ENCODE assay signal across 8 mouse cellular contexts in genomic region chr2:121412843-121413386, GRCm38 (mm10). TPM values are rescaled to one million over a fixed set of nuclear protein-coding genes. Genes with fewer than 3 reads are reported as not detected.
A peak's percentile ranks its signal among the peaks of the same experiment; 100 is the strongest.
DNase-seq lines count a peak whose midpoint lies in the region; ATAC-seq and TF ChIP-seq lines count a peak whose summit lies in the region.

No protein-coding gene starts in this region.

- H3K27ac ChIP-seq in kidney, postnatal 0 days, result peak overlapping the region; percentile 99
- peak overlapping the region; percentile 98 for H3K27ac ChIP-seq in embryonic facial prominence, embryonic 14.5 days (replicated peaks; ENCODE audit: low read depth, low read length)
- H3K27ac ChIP-seq in intestine, postnatal 0 days (ENCODE audit: low read depth, low read length), result peak overlapping the region; percentile 96

- DNase-seq in kidney, postnatal 0 days (ENCODE audit: low spot score), result no peak
- DNase-seq in kidney, adult 8-10 months, result no peak
- peak; percentile 9 for DNase-seq in NIH3T3 (ENCODE audit: low read depth)
- peak; percentile 32 for DNase-seq in embryonic facial prominence, embryonic 14.5 days (ENCODE audit: low spot score)
- DNase-seq in left cerebral cortex, adult 8-10 months (ENCODE audit: low spot score in 2 of 2), result no peak
- DNase-seq in thymus, postnatal 0 days (ENCODE audit: low spot score), result no peak

- peaks cover 15% of the 10 kb centered on the region; the same call in 1 of the 2 replicates for H3K4me1 ChIP-seq in kidney, postnatal 0 days (replicated peaks; ENCODE audit: insufficient read depth, low read length)
- peaks cover 15% of the 10 kb centered on the region for H3K4me1 ChIP-seq in embryonic facial prominence, embryonic 14.5 days (ENCODE audit: control insufficient read depth, insufficient read depth, low read length)
- no peaks in the 10 kb centered on the region for H3K4me1 ChIP-seq in intestine, postnatal 0 days (replicated peaks; ENCODE audit: control insufficient read depth, insufficient read depth, low read length)

- 18% methylated on average over 4 of the region's 4 CpGs for WGBS in kidney, postnatal 0 days
- 5% methylated on average over 4 of the region's 4 CpGs for WGBS in embryonic facial prominence, embryonic 14.5 days
- 3% methylated on average over 4 of the region's 4 CpGs for WGBS in intestine, postnatal 0 days

- ATAC-seq in kidney, postnatal 0 days (replicated peaks; ENCODE audit: low FRiP score, low read depth), result no peak; the same call in 1 of the 2 replicates
- no peak for ATAC-seq in embryonic facial prominence, embryonic 14.5 days (ENCODE audit: low read depth)
- ATAC-seq in intestine, postnatal 0 days, result no peak
- 0 out of 2 replicates have a peak, but pooled peaks have one; percentile 1 for ATAC-seq in monocyte, adult 5-6 weeks (replicated peaks; ENCODE audit: insufficient number of reproducible peaks, low FRiP score, low TSS enrichment, poor library complexity, severe bottlenecking)

- H3K36me3 ChIP-seq in kidney, postnatal 0 days (ENCODE audit: insufficient read depth, low read length), result 0 out of 2 replicates have a peak, but pooled peaks cover 4% of the 10 kb centered on the region
- peaks cover 9% of the 10 kb centered on the region for H3K36me3 ChIP-seq in embryonic facial prominence, embryonic 14.5 days (ENCODE audit: control insufficient read depth, insufficient read depth, low read length)
- H3K36me3 ChIP-seq in intestine, postnatal 0 days (ENCODE audit: control insufficient read depth, insufficient read depth), result peaks cover 4% of the 10 kb centered on the region; the same call in 1 of the 2 replicates

- H3K9ac ChIP-seq in kidney, postnatal 0 days (ENCODE audit: low read depth, low read length), result peak overlapping the region; percentile 99
- peak overlapping the region; percentile 99 for H3K9ac ChIP-seq in embryonic facial prominence, embryonic 14.5 days (ENCODE audit: low read depth, low read length)
- peak overlapping the region; percentile 98 for H3K9ac ChIP-seq in intestine, postnatal 0 days (ENCODE audit: low read depth, low read length)

- H3K4me3 ChIP-seq in kidney, postnatal 0 days (replicated peaks; ENCODE audit: low read depth, low read length), result peak overlapping the region; percentile 97
- peak overlapping the region; percentile 88 for H3K4me3 ChIP-seq in embryonic facial prominence, embryonic 14.5 days (ENCODE audit: low read depth, low read length)
- H3K4me3 ChIP-seq in intestine, postnatal 0 days (ENCODE audit: low read depth, low read length), result peak overlapping the region; percentile 99

- TF ChIP-seq CTCF in kidney, postnatal 0 days (IDR thresholded peaks at IDR 0.05; ENCODE audit: low read depth), result no peak
- no peak for TF ChIP-seq CTCF in intestine, postnatal 0 days (IDR thresholded peaks at IDR 0.05; ENCODE audit: low read depth)

- H3K27me3 ChIP-seq in kidney, postnatal 0 days (ENCODE audit: insufficient read depth, low read length), result no peaks in the 10 kb centered on the region
- no peaks in the 10 kb centered on the region for H3K27me3 ChIP-seq in embryonic facial prominence, embryonic 14.5 days (replicated peaks; ENCODE audit: control insufficient read depth, insufficient read depth, low read length)
- no peaks in the 10 kb centered on the region for H3K27me3 ChIP-seq in intestine, postnatal 0 days (replicated peaks; ENCODE audit: control insufficient read depth, insufficient read depth, low read length)

- no peaks in the 10 kb centered on the region for H3K9me3 ChIP-seq in kidney, postnatal 0 days (replicated peaks; ENCODE audit: low read length)
- 0 out of 2 replicates have a peak, but pooled peaks cover 4% of the 10 kb centered on the region for H3K9me3 ChIP-seq in embryonic facial prominence, embryonic 14.5 days (ENCODE audit: control insufficient read depth, low read length)
- no peaks in the 10 kb centered on the region for H3K9me3 ChIP-seq in intestine, postnatal 0 days (ENCODE audit: control insufficient read depth)

- peak overlapping the region; percentile 67 for H3K4me2 ChIP-seq in kidney, postnatal 0 days (ENCODE audit: low read length)
- peak overlapping the region; percentile 74 for H3K4me2 ChIP-seq in embryonic facial prominence, embryonic 14.5 days (ENCODE audit: low read depth, low read length)
- H3K4me2 ChIP-seq in intestine, postnatal 0 days (replicated peaks; ENCODE audit: low read depth), result peak overlapping the region; percentile 70

RNA-seq across cellular contexts. Expression of gene Pdia3, which starts 0.7 kb away (rescaled TPM):
- polyA plus RNA-seq in kidney, postnatal 0 days (2015; fragmentation: Nextera tagmentation; extraction: Ambion mirVana), result 506 and 575 TPM in 2 replicates
- 572 and 576 TPM in 2 replicates for polyA plus RNA-seq in embryonic facial prominence, embryonic 14.5 days (2014; fragmentation: Nextera tagmentation; extraction: Ambion mirVana)
- polyA plus RNA-seq in intestine, postnatal 0 days (2015; fragmentation: Nextera tagmentation; extraction: Ambion mirVana), result 325 and 353 TPM in 2 replicates
- total RNA-seq in monocyte, adult 5-6 weeks (2017), result 151 to 226 TPM (median 182 TPM) in 3 replicates
- 100 to 1,000 TPM; 140 to 171 (median 153) TPM for total RNA-seq in left cerebral cortex, adult 8-10 months (2022)
- 319 and 390 TPM in 2 replicates for polyA plus RNA-seq in thymus, postnatal 0 days (2015; fragmentation: Nextera tagmentation; extraction: Ambion mirVana)

RNA-seq across cellular contexts. Expression of gene Catsper2, which starts 0.7 kb away (rescaled TPM):
- polyA plus RNA-seq in kidney, postnatal 0 days (2015; fragmentation: Nextera tagmentation; extraction: Ambion mirVana), result 1.7 and 2.4 TPM in 2 replicates
- polyA plus RNA-seq in embryonic facial prominence, embryonic 14.5 days (2014; fragmentation: Nextera tagmentation; extraction: Ambion mirVana), result 1.7 and 2.1 TPM in 2 replicates
- 1.3 and 1.6 TPM in 2 replicates for polyA plus RNA-seq in intestine, postnatal 0 days (2015; fragmentation: Nextera tagmentation; extraction: Ambion mirVana)
- total RNA-seq in monocyte, adult 5-6 weeks (2017), result 2.6 to 2.7 TPM in 2 of 3 replicates, not detected in the other
- 1 to 10 TPM; 4.2 to 5.9 (median 5.1) TPM for total RNA-seq in left cerebral cortex, adult 8-10 months (2022)
- 1.6 and 2.1 TPM in 2 replicates for polyA plus RNA-seq in thymus, postnatal 0 days (2015; fragmentation: Nextera tagmentation; extraction: Ambion mirVana)

RNA-seq across cellular contexts. Expression of gene Strc, which starts 25.9 kb away (rescaled TPM):
- not detected in 2 replicates for polyA plus RNA-seq in kidney, postnatal 0 days (2015; fragmentation: Nextera tagmentation; extraction: Ambion mirVana)
- 0.04 and 0.07 TPM in 2 replicates for polyA plus RNA-seq in embryonic facial prominence, embryonic 14.5 days (2014; fragmentation: Nextera tagmentation; extraction: Ambion mirVana)
- 0.01 and 0.05 TPM in 2 replicates for polyA plus RNA-seq in intestine, postnatal 0 days (2015; fragmentation: Nextera tagmentation; extraction: Ambion mirVana)
- total RNA-seq in monocyte, adult 5-6 weeks (2017), result not detected in 3 replicates
- under 1 TPM; 0.09 to 0.91 (median 0.32) TPM for total RNA-seq in left cerebral cortex, adult 8-10 months (2022)
- polyA plus RNA-seq in thymus, postnatal 0 days (2015; fragmentation: Nextera tagmentation; extraction: Ambion mirVana), result 0.07 TPM in 1 of 2 replicates, not detected in the other

RNA-seq across cellular contexts. Expression of gene Ell3, which starts 31.2 kb away (rescaled TPM):
- polyA plus RNA-seq in kidney, postnatal 0 days (2015; fragmentation: Nextera tagmentation; extraction: Ambion mirVana), result 13.9 and 15.3 TPM in 2 replicates
- 19.6 and 19.7 TPM in 2 replicates for polyA plus RNA-seq in embryonic facial prominence, embryonic 14.5 days (2014; fragmentation: Nextera tagmentation; extraction: Ambion mirVana)
- 1.9 and 2.6 TPM in 2 replicates for polyA plus RNA-seq in intestine, postnatal 0 days (2015; fragmentation: Nextera tagmentation; extraction: Ambion mirVana)
- total RNA-seq in monocyte, adult 5-6 weeks (2017), result 1.8 to 4.3 TPM (median 3.0 TPM) in 3 replicates
- total RNA-seq in left cerebral cortex, adult 8-10 months (2022), result not detected
- polyA plus RNA-seq in thymus, postnatal 0 days (2015; fragmentation: Nextera tagmentation; extraction: Ambion mirVana), result 1.6 TPM in 2 replicates

RNA-seq across cellular contexts. Expression of gene Serf2, which starts 36.1 kb away (rescaled TPM):
- 520 and 562 TPM in 2 replicates for polyA plus RNA-seq in kidney, postnatal 0 days (2015; fragmentation: Nextera tagmentation; extraction: Ambion mirVana)
- 639 and 673 TPM in 2 replicates for polyA plus RNA-seq in embryonic facial prominence, embryonic 14.5 days (2014; fragmentation: Nextera tagmentation; extraction: Ambion mirVana)
- 608 and 648 TPM in 2 replicates for polyA plus RNA-seq in intestine, postnatal 0 days (2015; fragmentation: Nextera tagmentation; extraction: Ambion mirVana)
- 152 to 251 TPM (median 235 TPM) in 3 replicates for total RNA-seq in monocyte, adult 5-6 weeks (2017)
- 100 to 1,000 TPM; 116 to 169 (median 143) TPM for total RNA-seq in left cerebral cortex, adult 8-10 months (2022)
- polyA plus RNA-seq in thymus, postnatal 0 days (2015; fragmentation: Nextera tagmentation; extraction: Ambion mirVana), result 522 and 560 TPM in 2 replicates

Comparison
In these comparisons a context has a peak if more than half of its experiments do, and no peak if none do; other contexts are left out.
1. DNase-seq: peak in NIH3T3 (single experiment) and embryonic facial prominence, embryonic 14.5 days (single experiment); none in kidney, postnatal 0 days (single experiment), kidney, adult 8-10 months (0 of 2), left cerebral cortex, adult 8-10 months (0 of 2) and thymus, postnatal 0 days (single experiment).
2. Peak in every context shown above with its lines, with median percentiles within 50 percentile points of each other: H3K27ac ChIP-seq, H3K4me2 ChIP-seq, H3K4me3 ChIP-seq and H3K9ac ChIP-seq.